16 mouse cellular contexts compared by ENCODE assay signal in genomic region chr1:33803323-33803722, GRCm38 (mm10).
"Had no signal": no experiment of that assay in that cellular context is flagged by ENCODE, and none has a peak within 500 bp of the region (broad histone marks: within the 10 kb centered on the region; RNA-seq: fewer than 3 reads in every experiment).

No protein-coding gene starts in this region.

- H3K4me2 ChIP-seq: limb, embryonic 15.5 days; liver, embryonic 12.5 days; lung, embryonic 14.5 days; midbrain, embryonic 12.5 days; neural tube, embryonic 13.5 days had no signal

- H3K9ac ChIP-seq: limb, embryonic 15.5 days; liver, embryonic 12.5 days; lung, embryonic 14.5 days; midbrain, embryonic 12.5 days; neural tube, embryonic 13.5 days had no signal

- H3K4me1 ChIP-seq: limb, embryonic 15.5 days; liver, embryonic 12.5 days; midbrain, embryonic 12.5 days; neural tube, embryonic 13.5 days had no signal

- H3K4me3 ChIP-seq: left cerebral cortex, adult 2 months; limb, embryonic 15.5 days; liver, embryonic 12.5 days; midbrain, embryonic 12.5 days; neural tube, embryonic 13.5 days had no signal

- H3K9me3 ChIP-seq: limb, embryonic 15.5 days; liver, embryonic 12.5 days; midbrain, embryonic 12.5 days; neural tube, embryonic 13.5 days had no signal

- H3K27me3 ChIP-seq: limb, embryonic 15.5 days; liver, embryonic 12.5 days; midbrain, embryonic 12.5 days; neural tube, embryonic 13.5 days had no signal

- DNase-seq: kidney, adult 9 months; kidney, postnatal 36 days; lung, embryonic 14.5 days; lung, postnatal 10 days; retina, postnatal 1 day; thymus, adult 18-20 months; thymus, postnatal 25 days had no signal

- H3K27ac ChIP-seq: kidney, postnatal 0 days; left cerebral cortex, adult 2 months; limb, embryonic 15.5 days; liver, embryonic 12.5 days; midbrain, embryonic 12.5 days; neural tube, embryonic 13.5 days had no signal

- ATAC-seq: inflammation-experienced regulatory T-cells, adult 6 months; intestine, postnatal 0 days; liver, embryonic 12.5 days; midbrain, embryonic 16.5 days had no signal
